Mouse (Mus musculus) small intestine, adult 2 months (tissue): ENCODE results near the gene Pcna.

Experiments used
- CTCF ChIP-seq: fragments of 200-500 bp; IDR thresholded peaks from 2 replicates; pipeline ENCODE4 v1.5.1; 2012; ENCODE audit warnings: low read depth, mild to moderate bottlenecking, control low read depth, inconsistent platforms, low read length, moderate library complexity, mixed read lengths; ENCODE audit not compliant: insufficient replicate concordance, insufficient read length; ENCODE audit errors: extremely low read depth
- POLR2A ChIP-seq: fragments of 200-500 bp; IDR thresholded peaks from 2 replicates; pipeline ENCODE4 v1.6.1; 2012; ENCODE audit warnings: low read depth, mild to moderate bottlenecking, control low read depth, inconsistent platforms, low read length, moderate library complexity

DNA sequence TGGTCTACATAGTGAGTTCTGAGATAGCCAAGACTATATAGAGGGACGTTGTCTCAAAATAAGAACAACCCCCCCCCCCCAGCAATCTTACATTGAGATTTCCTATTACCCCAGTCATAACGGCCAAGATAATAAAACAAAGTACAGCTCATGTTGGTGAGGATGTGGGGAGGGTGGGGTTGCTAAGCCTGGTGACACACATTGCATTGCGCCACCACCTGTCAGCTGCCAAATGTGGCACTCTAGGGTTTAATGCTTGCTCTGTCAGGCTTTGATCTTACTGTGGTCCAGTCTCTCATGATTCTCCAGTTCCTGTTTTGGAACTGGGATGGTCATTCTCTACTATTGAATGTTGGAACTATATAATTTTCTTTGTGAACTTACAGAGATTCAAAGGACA, 49.3 kb downstream of the Pcna start:
- no peak for TF ChIP-seq POLR2A
- 0 out of 2 replicates have a peak, but pooled peaks have one; percentile 30 for TF ChIP-seq CTCF
